Mouse (Mus musculus) forebrain, embryonic 11.5 days (tissue): Measurements from ENCODE around the gene Gls. TPM values are rescaled to one million over a fixed set of nuclear protein-coding genes. Genes with fewer than 3 reads are reported as not detected.

ENCODE experiments used
- ATAC-seq: fragments of 200-750 bp; cut with Nextera tagmentation; replicated peaks from 2 replicates; pipeline ENCODE4 v1.8.0; 2017; ENCODE audit warnings: moderate TSS enrichment; ENCODE audit not compliant: low FRiP score
- DNase-seq: peaks from one replicate; pipeline ENCODE4 v3.0.0-alpha.2; 2017; ENCODE audit warnings: low spot score
- H3K27ac ChIP-seq: fragments of 300-500 bp; sonication (generic); 2 replicates; pipeline ENCODE4 v1.5.1; 2014; ENCODE audit warnings: low read depth, low read length
- H3K27me3 ChIP-seq: fragments of 300-500 bp; sonication (generic); 2 replicates; pipeline ENCODE4 v1.6.1; 2014; ENCODE audit warnings: mild to moderate bottlenecking, low read length, mixed read lengths; ENCODE audit not compliant: control insufficient read depth, insufficient read depth
- H3K36me3 ChIP-seq: fragments of 300-500 bp; sonication (generic); 2 replicates; pipeline ENCODE4 v1.6.1; 2014; ENCODE audit warnings: mild to moderate bottlenecking, low read length, moderate library complexity, mixed read lengths; ENCODE audit not compliant: control insufficient read depth, insufficient read depth
- H3K4me1 ChIP-seq: fragments of 300-500 bp; sonication (generic); replicated peaks from 2 replicates; pipeline ENCODE4 v1.6.1; 2014; ENCODE audit warnings: low read length, mixed read lengths; ENCODE audit not compliant: control insufficient read depth, insufficient read depth
- H3K4me2 ChIP-seq: fragments of 300-500 bp; sonication (generic); 2 replicates; pipeline ENCODE4 v1.6.1; 2014; ENCODE audit warnings: low read depth, mild to moderate bottlenecking, low read length, moderate library complexity, mixed read lengths; ENCODE audit not compliant: severe bottlenecking
- H3K4me3 ChIP-seq: fragments of 300-500 bp; sonication (generic); 2 replicates; pipeline ENCODE4 v1.5.1; 2014; ENCODE audit warnings: low read depth, low read length
- H3K9ac ChIP-seq: fragments of 300-500 bp; sonication (generic); 2 replicates; pipeline ENCODE4 v1.6.1; 2014; ENCODE audit warnings: low read length
- H3K9me3 ChIP-seq: fragments of 300-500 bp; sonication (generic); 2 replicates; pipeline ENCODE4 v1.6.1; 2016; ENCODE audit warnings: low read length, mixed read lengths; ENCODE audit not compliant: control insufficient read depth
- whole genome bisulfite sequencing: fragments of 180-500 bp; shearing (Covaris S2); extraction: QIAGEN DNeasy Blood & Tissue Kit; methylation state at CpG from one replicate; pipeline ENCODE4 v1.1.7; 2014; 5-methylcytosine and 5-hydroxymethylcytosine counted together
- polyA plus RNA-seq: library from polyadenylated mRNA; unstranded; fragments of >200 nt; fragmentation: Nextera tagmentation; extraction: Ambion mirVana; gene quantifications from 2 replicates; pipeline ENCODE4 v1.2.1, GENCODE M21; 2014

The Gls gene
- polyA plus RNA-seq, 1 experiment from 2014 or later: 34.6 TPM

GRCm38 (mm10) chr1:52148178-52148577 lies 84.9 kb downstream of the Gls start:
- no peak for ATAC-seq
- 77% methylated on average over 7 of the region's 7 CpGs for WGBS
- H3K4me3 ChIP-seq: no peak overlapping the region
- no peak overlapping the region for H3K9ac ChIP-seq
- H3K36me3 ChIP-seq: no peaks in the 10 kb centered on the region
- DNase-seq: no peak
- no peak overlapping the region for H3K27ac ChIP-seq
- no peaks in the 10 kb centered on the region for H3K27me3 ChIP-seq
- no peak overlapping the region for H3K4me2 ChIP-seq
- no peaks in the 10 kb centered on the region for H3K4me1 ChIP-seq
- H3K9me3 ChIP-seq: no peaks in the 10 kb centered on the region

- Histone ChIP-seq H3K9me3 (no peaks in the 10 kb centered on the region), H3K36me3 (no peaks in the 10 kb centered on the region), H3K4me3 (no peak overlapping the region), H3K4me2 (no peak overlapping the region), H3K9ac (no peak overlapping the region), H3K27ac (no peak overlapping the region), H3K4me1 (no peaks in the 10 kb centered on the region), H3K27me3 (no peaks in the 10 kb centered on the region)
- no peak for ATAC-seq
- no peak for DNase-seq
- 88% methylated on average over 2 of the region's 2 CpGs for WGBS
These were observed 85.6 kb downstream of the Gls start for GRCm38 (mm10) chr1:52147431-52147830.

DNA sequence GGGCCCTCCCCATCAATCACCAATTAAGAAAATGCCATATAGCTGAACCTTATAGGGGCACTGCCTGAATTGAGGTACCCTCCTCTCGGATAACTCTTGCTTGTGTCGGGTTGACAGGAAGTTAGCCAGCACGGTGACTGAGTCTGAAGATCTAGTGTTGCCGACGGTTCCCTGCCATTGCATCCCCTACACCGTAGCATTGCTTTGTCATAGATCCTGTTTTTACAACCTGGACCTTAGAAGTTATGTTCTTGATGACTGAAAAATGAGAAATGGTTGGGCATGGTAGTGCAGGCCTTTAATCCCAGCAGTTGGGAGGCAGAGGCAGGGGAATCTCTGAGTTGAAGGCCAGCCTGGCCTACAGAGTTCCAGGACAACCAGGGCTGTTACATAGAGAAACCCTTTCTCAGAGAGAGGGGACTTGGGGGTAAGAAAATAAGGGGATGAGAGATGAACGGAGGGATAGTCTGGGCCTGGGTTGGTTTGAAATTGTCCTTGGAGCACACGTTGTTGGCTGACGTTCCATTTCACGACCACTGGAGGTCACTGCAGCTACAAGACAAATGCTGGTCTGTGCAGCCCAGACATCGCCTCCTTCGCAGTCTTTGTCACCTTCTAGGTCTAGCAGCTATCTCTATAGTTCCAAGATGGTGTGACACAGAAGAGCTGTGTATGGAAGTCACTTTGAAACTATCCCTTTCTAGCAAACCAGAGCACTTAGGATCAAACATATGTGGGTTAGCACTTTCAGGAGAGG lies 86.6 kb downstream of the Gls start:
- H3K9ac ChIP-seq: no peak overlapping the region
- H3K4me3 ChIP-seq: no peak overlapping the region
- no peaks in the 10 kb centered on the region for H3K36me3 ChIP-seq
- ATAC-seq (peak; percentile 78), DNase-seq (peak; percentile 67)
- no peaks in the 10 kb centered on the region for H3K4me1 ChIP-seq
- H3K4me2 ChIP-seq: no peak overlapping the region
- H3K27me3 ChIP-seq: no peaks in the 10 kb centered on the region
- no peaks in the 10 kb centered on the region for H3K9me3 ChIP-seq
- 57% methylated on average over 12 of the region's 12 CpGs for WGBS
- no peak overlapping the region for H3K27ac ChIP-seq

- H3K36me3 ChIP-seq: no peaks in the 10 kb centered on the region
- no peak overlapping the region for H3K4me2 ChIP-seq
- no peak overlapping the region for H3K27ac ChIP-seq
- H3K27me3 ChIP-seq: no peaks in the 10 kb centered on the region
- H3K4me1 ChIP-seq: no peaks in the 10 kb centered on the region
- H3K9me3 ChIP-seq: no peaks in the 10 kb centered on the region
- ATAC-seq: no peak
- 89% methylated on average over 10 of the region's 10 CpGs for WGBS
- DNase-seq: no peak
- H3K9ac ChIP-seq: no peak overlapping the region
- H3K4me3 ChIP-seq: no peak overlapping the region
These were observed 88.1 kb downstream of the Gls start for GRCm38 (mm10) chr1:52144907-52145306.

DNA sequence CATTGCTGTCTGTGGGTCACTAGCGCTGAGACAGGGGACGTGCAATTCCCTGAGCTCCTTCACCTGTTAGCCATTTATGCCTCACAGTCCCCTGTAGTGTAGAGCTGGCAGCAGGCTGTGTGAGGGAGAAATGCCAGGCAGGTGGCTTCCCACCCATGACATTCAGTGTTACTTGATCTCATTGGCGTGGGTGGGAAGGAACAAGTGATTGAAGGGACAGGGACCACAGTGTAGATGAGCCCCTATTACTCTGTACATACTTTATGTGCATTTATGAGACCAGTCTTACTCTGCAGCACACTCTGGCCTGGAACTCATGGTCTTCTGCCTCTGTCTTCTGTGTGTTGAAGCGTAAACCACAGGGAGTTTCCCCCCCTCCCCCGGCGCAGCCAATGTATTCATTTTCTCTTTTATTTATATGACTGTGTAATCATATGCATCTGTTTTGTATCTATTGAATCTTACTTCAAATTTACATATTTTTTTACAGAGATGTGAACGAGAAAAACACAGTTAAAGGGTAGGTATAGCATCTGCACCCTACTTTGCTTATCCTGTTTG lies 89.4 kb downstream of the Gls start:
- Histone ChIP-seq H3K4me2 (no peak overlapping the region), H3K4me3 (no peak overlapping the region), H3K27ac (no peak overlapping the region), H3K9me3 (no peaks in the 10 kb centered on the region), H3K36me3 (no peaks in the 10 kb centered on the region), H3K4me1 (no peaks in the 10 kb centered on the region), H3K27me3 (no peaks in the 10 kb centered on the region), H3K9ac (no peak overlapping the region)
- DNase-seq: no peak
- 92% methylated on average over 7 of the region's 7 CpGs for WGBS
- no peak for ATAC-seq

DNA sequence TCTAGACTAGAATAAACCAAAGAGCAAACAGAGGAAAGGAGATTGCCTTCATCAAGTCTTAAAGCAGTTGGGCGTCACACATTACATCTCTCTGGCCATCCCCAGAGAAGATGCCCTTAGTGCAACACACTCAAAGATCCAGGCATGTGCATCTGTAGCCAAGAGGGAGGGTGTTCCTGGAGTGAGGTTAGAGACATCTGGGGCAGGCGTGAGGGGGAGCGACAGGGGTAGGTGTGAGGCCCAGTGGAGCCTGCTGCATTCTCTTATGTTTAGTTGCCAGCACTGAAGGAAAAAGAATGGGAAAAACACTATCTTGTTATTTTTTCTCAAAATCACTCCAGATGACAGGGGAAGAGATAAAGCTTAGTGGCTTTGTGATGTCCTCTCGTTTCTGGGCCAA lies 89.8 kb downstream of the Gls start:
- H3K27me3 ChIP-seq: no peaks in the 10 kb centered on the region
- H3K4me1 ChIP-seq: no peaks in the 10 kb centered on the region
- ATAC-seq: no peak
- no peak for DNase-seq
- H3K4me2 ChIP-seq: no peak overlapping the region
- no peak overlapping the region for H3K4me3 ChIP-seq
- H3K9me3 ChIP-seq: no peaks in the 10 kb centered on the region
- no peak overlapping the region for H3K9ac ChIP-seq
- WGBS: 84% methylated on average over 4 of the region's 4 CpGs
- H3K27ac ChIP-seq: no peak overlapping the region
- no peaks in the 10 kb centered on the region for H3K36me3 ChIP-seq

- WGBS: 77% methylated on average over 4 of the region's 4 CpGs
- no peak overlapping the region for H3K4me2 ChIP-seq
- H3K9me3 ChIP-seq: no peaks in the 10 kb centered on the region
- H3K4me3 ChIP-seq: no peak overlapping the region
- H3K4me1 ChIP-seq: no peaks in the 10 kb centered on the region
- H3K27ac ChIP-seq: no peak overlapping the region
- no peak overlapping the region for H3K9ac ChIP-seq
- H3K36me3 ChIP-seq: no peaks in the 10 kb centered on the region
- H3K27me3 ChIP-seq: no peaks in the 10 kb centered on the region
- DNase-seq (peak; percentile 35), ATAC-seq (no peak)
These were observed 90.9 kb downstream of the Gls start for GRCm38 (mm10) chr1:52142117-52142516.

GRCm38 (mm10) chr1:52141482-52141881 lies 91.5 kb downstream of the Gls start:
- H3K9me3 ChIP-seq: no peaks in the 10 kb centered on the region
- no peak overlapping the region for H3K27ac ChIP-seq
- H3K36me3 ChIP-seq: no peaks in the 10 kb centered on the region
- DNase-seq (no peak), ATAC-seq (no peak)
- no peaks in the 10 kb centered on the region for H3K27me3 ChIP-seq
- no peak overlapping the region for H3K4me2 ChIP-seq
- H3K4me1 ChIP-seq: no peaks in the 10 kb centered on the region
- no peak overlapping the region for H3K9ac ChIP-seq
- no peak overlapping the region for H3K4me3 ChIP-seq
- WGBS: 72% methylated on average over 3 of the region's 3 CpGs

DNA sequence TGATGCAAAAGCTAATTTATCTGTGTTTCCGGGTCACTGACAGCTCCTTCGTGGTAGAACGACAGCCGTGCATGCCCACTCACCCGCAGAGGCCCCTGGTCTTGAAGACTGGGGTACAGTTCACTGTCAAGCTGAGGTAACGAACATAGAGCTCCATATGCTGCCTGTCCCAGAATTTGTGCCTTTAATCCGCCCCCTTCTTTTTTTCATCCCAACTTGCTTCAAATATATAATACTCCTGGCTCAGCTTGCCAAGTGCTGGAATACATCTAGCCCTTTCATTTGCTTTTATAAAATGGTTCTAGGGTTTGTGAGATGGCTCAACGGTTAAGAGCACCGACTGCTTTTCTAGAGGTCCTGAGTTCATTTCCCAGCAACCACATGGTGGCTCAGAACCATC lies 92.5 kb downstream of the Gls start:
- no peak for ATAC-seq
- no peak for DNase-seq
- Histone ChIP-seq H3K9me3 (no peaks in the 10 kb centered on the region), H3K9ac (no peak overlapping the region), H3K4me3 (no peak overlapping the region), H3K4me1 (no peaks in the 10 kb centered on the region), H3K4me2 (no peak overlapping the region), H3K27ac (no peak overlapping the region), H3K36me3 (no peaks in the 10 kb centered on the region), H3K27me3 (no peaks in the 10 kb centered on the region)
- 84% methylated on average over 9 of the region's 9 CpGs for WGBS
